Mouse (Mus musculus) embryonic facial prominence, embryonic 14.5 days (tissue): Measurements from ENCODE around the gene Nox4. TPM values are rescaled to one million over a fixed set of nuclear protein-coding genes. Genes with fewer than 3 reads are reported as not detected.
A peak's percentile ranks its signal among the peaks of the same experiment; 100 is the strongest.
"Not testable (repeated sequence)": the region's sequence is repeated elsewhere in the genome, so short reads cannot be mapped to it uniquely, and the experiment has no call there.

Source experiments
- ATAC-seq: fragments of 200-750 bp; cut with Nextera tagmentation; 2 replicates; pipeline ENCODE4 v1.8.0; 2017; ENCODE audit warnings: low read depth, moderate number of reproducible peaks, moderate TSS enrichment
- DNase-seq: peaks from one replicate; pipeline ENCODE4 v3.0.0-alpha.2; 2015; ENCODE audit warnings: low spot score
- H3K27ac ChIP-seq: fragments of 300-500 bp; sonication (generic); replicated peaks from 2 replicates; pipeline ENCODE4 v1.5.1; 2014; ENCODE audit warnings: low read depth, mild to moderate bottlenecking, low read length, moderate library complexity
- H3K27me3 ChIP-seq: fragments of 300-500 bp; sonication (generic); replicated peaks from 2 replicates; pipeline ENCODE4 v1.6.1; 2014; ENCODE audit warnings: low read length; ENCODE audit not compliant: control insufficient read depth, insufficient read depth
- H3K36me3 ChIP-seq: fragments of 300-500 bp; sonication (generic); 2 replicates; pipeline ENCODE4 v1.6.1; 2014; ENCODE audit warnings: low read length, mixed read lengths; ENCODE audit not compliant: control insufficient read depth, insufficient read depth
- H3K4me1 ChIP-seq: fragments of 300-500 bp; sonication (generic); 2 replicates; pipeline ENCODE4 v1.6.1; 2014; ENCODE audit warnings: antibody characterized with exemption, low read length; ENCODE audit not compliant: control insufficient read depth, insufficient read depth
- H3K4me2 ChIP-seq: fragments of 300-500 bp; sonication (generic); 2 replicates; pipeline ENCODE4 v1.6.1; 2014; ENCODE audit warnings: low read depth, mild to moderate bottlenecking, low read length, moderate library complexity, mixed read lengths
- H3K4me3 ChIP-seq: fragments of 300-500 bp; sonication (generic); 2 replicates; pipeline ENCODE4 v1.5.1; 2014; ENCODE audit warnings: low read depth, mild to moderate bottlenecking, low read length
- H3K9ac ChIP-seq: fragments of 300-500 bp; sonication (generic); 2 replicates; pipeline ENCODE4 v1.6.1; 2014; ENCODE audit warnings: low read depth, mild to moderate bottlenecking, low read length, moderate library complexity, mixed read lengths
- H3K9me3 ChIP-seq: fragments of 300-500 bp; sonication (generic); 2 replicates; pipeline ENCODE4 v1.6.1; 2016; ENCODE audit warnings: low read length; ENCODE audit not compliant: control insufficient read depth
- WGBS: fragments of 180-500 bp; shearing (Covaris S2); extraction: QIAGEN DNeasy Blood & Tissue Kit; methylation state at CpG from one replicate; pipeline ENCODE4 v1.1.7; 2014; 5-methylcytosine and 5-hydroxymethylcytosine counted together
- polyA plus RNA-seq: library from polyadenylated mRNA; unstranded; fragments of >200 nt; fragmentation: Nextera tagmentation; extraction: Ambion mirVana; gene quantifications from 2 replicates; pipeline ENCODE4 v1.2.1, GENCODE M21; 2014

The Nox4 gene
- polyA plus RNA-seq, 1 experiment from 2014 or later: 5.1 TPM

GRCm38 (mm10) chr7:87411373-87411772 is 165.5 kb downstream of the Nox4 start:
- not testable (repeated sequence) for ATAC-seq, H3K4me2 ChIP-seq
- WGBS: 9% methylated on average over 4 of the region's 4 CpGs

GRCm38 (mm10) chr7:87413271-87413670 is 167.4 kb downstream of the Nox4 start:
- Histone ChIP-seq H3K27ac (no peak overlapping the region), H3K9me3 (no peaks in the 10 kb centered on the region), H3K4me3 (no peak overlapping the region), H3K4me2 (no peak overlapping the region), H3K27me3 (no peaks in the 10 kb centered on the region), H3K36me3 (no peaks in the 10 kb centered on the region), H3K9ac (no peak overlapping the region), H3K4me1 (no peaks in the 10 kb centered on the region)
- DNase-seq (peak; percentile 5), ATAC-seq (no peak)
- WGBS: 73% methylated on average over 1 of the region's 1 CpGs

More at GRCm38 (mm10) chr7:87411373-87411772, 165.5 kb downstream of the Nox4 start:
- not testable (repeated sequence) for DNase-seq, H3K9ac ChIP-seq, H3K9me3 ChIP-seq, H3K36me3 ChIP-seq, H3K4me1 ChIP-seq, H3K27ac ChIP-seq, H3K4me3 ChIP-seq, H3K27me3 ChIP-seq

Other genes starting within 250 kb of the Nox4 start
- gene Vmn2r79, start 250.0 kb upstream of the Nox4 start, polyA plus RNA-seq: not detected in 2 replicates
- 1.3 and 1.7 TPM in 2 replicates for gene Tyr, start 247.4 kb downstream of the Nox4 start, polyA plus RNA-seq